In genomic region chr1:180249666-180250440, GRCm38 (mm10) we compare ENCODE assay signal across 8 mouse cellular contexts. TPM values are rescaled to one million over a fixed set of nuclear protein-coding genes. Genes with fewer than 3 reads are reported as not detected.
DNase-seq lines count a peak whose midpoint lies in the region; ATAC-seq and TF ChIP-seq lines count a peak whose summit lies in the region.

No protein-coding gene starts in this region.

- H3K9me3 ChIP-seq in embryonic facial prominence, embryonic 11.5 days (replicated peaks; ENCODE audit: control insufficient read depth, low read length) = no peaks in the 10 kb centered on the region
- H3K9me3 ChIP-seq in limb, embryonic 13.5 days = no peaks in the 10 kb centered on the region
- H3K9me3 ChIP-seq in midbrain, embryonic 15.5 days = no peaks in the 10 kb centered on the region

- DNase-seq in spleen, adult 12 weeks (ENCODE audit: low spot score) = peak; percentile 17
- DNase-seq in spleen, postnatal 14 days (ENCODE audit: low spot score in 2 of 2) = no peak
- DNase-seq in embryonic facial prominence, embryonic 11.5 days (ENCODE audit: low spot score) = peak; percentile 58
- peak; percentile 85 to 89 for DNase-seq in heart, adult 2 months
- peak; percentile 58 for DNase-seq in kidney, adult 11 months
- peak; percentile 81 for DNase-seq in testis, postnatal 10 days (ENCODE audit: low spot score)

- H3K27me3 ChIP-seq in embryonic facial prominence, embryonic 11.5 days (ENCODE audit: control insufficient read depth, insufficient read depth, low read length) = peaks cover 4% of the 10 kb centered on the region; the same call in 1 of the 2 replicates
- H3K27me3 ChIP-seq in heart, adult 2 months (ENCODE audit: control insufficient read depth, insufficient read depth, low read length) = no peaks in the 10 kb centered on the region
- H3K27me3 ChIP-seq in limb, embryonic 13.5 days = peaks cover 5% of the 10 kb centered on the region; the same call in 1 of the 2 replicates
- 0 out of 2 replicates have a peak, but pooled peaks cover 6% of the 10 kb centered on the region for H3K27me3 ChIP-seq in midbrain, embryonic 15.5 days (replicated peaks)

- H3K79me2 ChIP-seq in heart, adult 2 months (replicated peaks; ENCODE audit: control insufficient read depth, insufficient read depth, low read length) = no peaks in the 10 kb centered on the region

- no peaks in the 10 kb centered on the region for H3K4me1 ChIP-seq in embryonic facial prominence, embryonic 11.5 days (ENCODE audit: control insufficient read depth, insufficient read depth, low read length)
- peaks cover 14% of the 10 kb centered on the region for H3K4me1 ChIP-seq in heart, adult 2 months (ENCODE audit: control insufficient read depth, insufficient read depth, low read length)
- H3K4me1 ChIP-seq in limb, embryonic 13.5 days = peaks cover 11% of the 10 kb centered on the region
- peaks cover 13% of the 10 kb centered on the region for H3K4me1 ChIP-seq in midbrain, embryonic 15.5 days

- peak overlapping the region; percentile 18 for H3K9ac ChIP-seq in embryonic facial prominence, embryonic 11.5 days (replicated peaks; ENCODE audit: low read length)
- H3K9ac ChIP-seq in heart, adult 2 months (ENCODE audit: low read depth, low read length) = peak overlapping the region; percentile 57
- H3K9ac ChIP-seq in limb, embryonic 13.5 days = no peak overlapping the region
- H3K9ac ChIP-seq in midbrain, embryonic 15.5 days = no peak overlapping the region

- H3K4me2 ChIP-seq in embryonic facial prominence, embryonic 11.5 days (ENCODE audit: low read depth, low read length) = no peak overlapping the region; the same call in 1 of the 2 replicates
- H3K4me2 ChIP-seq in limb, embryonic 13.5 days (replicated peaks) = peak overlapping the region; percentile 44
- 0 out of 2 replicates have a peak overlapping the region, but pooled peaks have one; percentile 17 for H3K4me2 ChIP-seq in midbrain, embryonic 15.5 days

- 11% methylated on average over 20 of the region's 20 CpGs for WGBS in embryonic facial prominence, embryonic 11.5 days
- WGBS in heart, adult 2 months = 27% methylated on average over 20 of the region's 20 CpGs
- 16% methylated on average over 20 of the region's 20 CpGs for WGBS in limb, embryonic 13.5 days
- WGBS in midbrain, embryonic 15.5 days = 19% methylated on average over 20 of the region's 20 CpGs

- TF ChIP-seq EP300 in heart, adult 2 months (IDR thresholded peaks at IDR 0.05; ENCODE audit: insufficient read depth, low read depth, low read length) = no peak

- intact Hi-C loops in heart, adult 2 months (cut with DNase I) = no loop called here

- no peak for TF ChIP-seq POLR2A in heart, adult 2 months (IDR thresholded peaks at IDR 0.05; ENCODE audit: insufficient read depth, low read depth, low read length)

- TF ChIP-seq CTCF in heart, adult 2 months (IDR thresholded peaks at IDR 0.05) = 0 out of 2 replicates have a peak, but pooled peaks have one; percentile 14

- ATAC-seq in embryonic facial prominence, embryonic 11.5 days (replicated peaks; ENCODE audit: insufficient number of reproducible peaks, low FRiP score, low TSS enrichment, low read depth) = no peak
- no peak for ATAC-seq in limb, embryonic 13.5 days (ENCODE audit: low FRiP score, low read depth)
- peak; percentile 58; the same call in 1 of the 2 replicates for ATAC-seq in midbrain, embryonic 15.5 days (replicated peaks)

- H3K4me3 ChIP-seq in embryonic facial prominence, embryonic 11.5 days (ENCODE audit: low read depth, low read length) = no peak overlapping the region
- peak overlapping the region; percentile 15; the same call in 1 of the 2 replicates for H3K4me3 ChIP-seq in heart, adult 2 months
- H3K4me3 ChIP-seq in limb, embryonic 13.5 days = no peak overlapping the region
- H3K4me3 ChIP-seq in midbrain, embryonic 15.5 days = no peak overlapping the region

- H3K27ac ChIP-seq in embryonic facial prominence, embryonic 11.5 days (replicated peaks; ENCODE audit: low read depth, low read length) = no peak overlapping the region
- H3K27ac ChIP-seq in heart, adult 2 months = peak overlapping the region; percentile 71
- no peak overlapping the region; the same call in 1 of the 2 replicates for H3K27ac ChIP-seq in limb, embryonic 13.5 days
- no peak overlapping the region for H3K27ac ChIP-seq in midbrain, embryonic 15.5 days

- H3K36me3 ChIP-seq in embryonic facial prominence, embryonic 11.5 days (replicated peaks; ENCODE audit: control insufficient read depth, insufficient read depth, low read depth, low read length) = no peaks in the 10 kb centered on the region
- no peaks in the 10 kb centered on the region for H3K36me3 ChIP-seq in heart, adult 2 months (ENCODE audit: control insufficient read depth, insufficient read depth, low read length)
- H3K36me3 ChIP-seq in limb, embryonic 13.5 days = no peaks in the 10 kb centered on the region
- no peaks in the 10 kb centered on the region for H3K36me3 ChIP-seq in midbrain, embryonic 15.5 days (replicated peaks)

RNA-seq across cellular contexts. Expression of gene Psen2, which starts 13.4 kb away (rescaled TPM):
- polyA plus RNA-seq in embryonic facial prominence, embryonic 11.5 days (2014; fragmentation: Nextera tagmentation; extraction: Ambion mirVana) = 5.2 and 6.2 TPM in 2 replicates
- total RNA-seq in heart, adult 2 months (2021) = 10 to 100 TPM; 11.6 to 13.1 TPM
- 30.5 and 35.8 TPM in 2 replicates for polyA plus RNA-seq in heart, adult 2 months (2012; rRNA removed)
- 14.5 and 14.9 TPM in 2 replicates for polyA plus RNA-seq in limb, embryonic 13.5 days (2015; fragmentation: Nextera tagmentation; extraction: Ambion mirVana)
- polyA plus RNA-seq in midbrain, embryonic 15.5 days (2015; fragmentation: Nextera tagmentation; extraction: Ambion mirVana) = 15.4 and 15.8 TPM in 2 replicates

RNA-seq across cellular contexts. Expression of gene Coq8a, which starts 50.5 kb away (rescaled TPM):
- polyA plus RNA-seq in embryonic facial prominence, embryonic 11.5 days (2014; fragmentation: Nextera tagmentation; extraction: Ambion mirVana) = 2.7 and 4.3 TPM in 2 replicates
- 100 to 1,000 TPM; 783 to 919 TPM for total RNA-seq in heart, adult 2 months (2021)
- polyA plus RNA-seq in heart, adult 2 months (2012; rRNA removed) = 468 and 899 TPM in 2 replicates
- 5.7 and 7.8 TPM in 2 replicates for polyA plus RNA-seq in limb, embryonic 13.5 days (2015; fragmentation: Nextera tagmentation; extraction: Ambion mirVana)
- 2.7 and 3.9 TPM in 2 replicates for polyA plus RNA-seq in midbrain, embryonic 15.5 days (2015; fragmentation: Nextera tagmentation; extraction: Ambion mirVana)

Comparison
In these comparisons a context has a peak if more than half of its experiments do, and no peak if none do; other contexts are left out.
1. DNase-seq: peak in spleen, adult 12 weeks (single experiment), embryonic facial prominence, embryonic 11.5 days (single experiment), heart, adult 2 months (2 of 2), kidney, adult 11 months (single experiment) and testis, postnatal 10 days (single experiment); none in spleen, postnatal 14 days (0 of 2).
2. H3K9ac ChIP-seq: peak in embryonic facial prominence, embryonic 11.5 days (single experiment) and heart, adult 2 months (single experiment); none in limb, embryonic 13.5 days (single experiment) and midbrain, embryonic 15.5 days (single experiment).
3. RNA of gene Coq8a, which starts 50.5 kb away (polyA plus RNA-seq): 468 to 899 TPM in heart, adult 2 months; 5.7 to 7.8 TPM in limb, embryonic 13.5 days, 2.7 to 3.9 TPM in midbrain, embryonic 15.5 days and 2.7 to 4.3 TPM in embryonic facial prominence, embryonic 11.5 days; every median in the first group is over 10 times any median in the second.